Mouse (Mus musculus) olfactory bulb, adult 2 months (tissue): ENCODE data around the gene Cdc6. TPM values are rescaled to one million over a fixed set of nuclear protein-coding genes. Genes with fewer than 3 reads are reported as not detected.

ENCODE experiments used
- H3K27ac ChIP-seq: fragments of 200-500 bp; 2 replicates; pipeline ENCODE4 v1.5.1; 2012; ENCODE audit warnings: low read depth, low read length; ENCODE audit not compliant: insufficient read depth
- H3K4me1 ChIP-seq: fragments of 200-500 bp; 2 replicates; pipeline ENCODE4 v1.6.1; 2012; ENCODE audit warnings: low read length; ENCODE audit not compliant: control insufficient read depth, insufficient read depth
- H3K4me3 ChIP-seq: fragments of 200-500 bp; 2 replicates; pipeline ENCODE4 v1.5.1; 2012; ENCODE audit warnings: mild to moderate bottlenecking, low read depth, low read length, moderate library complexity; ENCODE audit not compliant: insufficient read depth
- CTCF ChIP-seq: fragments of 200-500 bp; IDR thresholded peaks from 2 replicates; pipeline ENCODE4 v1.5.1; 2012; ENCODE audit warnings: low read depth, mild to moderate bottlenecking, low read length, moderate library complexity; ENCODE audit not compliant: insufficient read depth
- POLR2A ChIP-seq: fragments of 200-500 bp; IDR thresholded peaks from 2 replicates; pipeline ENCODE4 v1.6.1; 2012; ENCODE audit warnings: mild to moderate bottlenecking, low read depth, low read length, moderate library complexity; ENCODE audit not compliant: insufficient read depth
- WGBS: fragments of 180-500 bp; shearing (Covaris S2); methylation state at CpG from one replicate; pipeline ENCODE4 v1.1.7; 2018; 5-methylcytosine and 5-hydroxymethylcytosine counted together
- polyA plus RNA-seq: library from polyadenylated mRNA; stranded (reverse); fragments of >200 nt; gene quantifications from 2 replicates; pipeline ENCODE4 v1.2.4, GENCODE M21; 2012; ENCODE audit warnings: low replicate concordance; ENCODE audit not compliant: missing spikeins, insufficient read depth, insufficient read length

The Cdc6 gene
- polyA plus RNA-seq, 1 experiment = not detected

DNA sequence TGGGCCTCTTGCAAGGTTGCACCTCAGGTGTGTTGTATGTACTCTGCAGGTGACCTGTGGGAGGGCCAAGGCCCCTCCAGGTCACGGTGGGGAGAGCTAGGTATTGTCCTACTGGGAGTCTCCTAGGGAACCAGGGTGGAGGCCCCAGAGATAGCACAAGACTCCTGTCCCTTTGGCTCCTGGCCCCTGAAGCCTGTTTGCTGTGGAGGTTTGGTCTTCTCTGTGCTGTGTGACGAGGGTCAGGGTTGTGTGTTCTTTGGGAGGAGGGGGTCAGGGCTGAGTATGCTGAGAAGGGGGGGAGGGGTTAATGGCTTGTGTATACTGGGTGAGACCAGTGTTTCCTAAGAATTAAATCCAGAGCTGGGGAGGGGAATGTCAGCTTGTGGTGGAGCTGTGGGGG, 45.8 kb downstream of the Cdc6 start:
- Histone ChIP-seq H3K4me1 (peaks cover 55% of the 10 kb centered on the region), H3K27ac (no peak overlapping the region), H3K4me3 (no peak overlapping the region)
- no peak for TF ChIP-seq POLR2A
- TF ChIP-seq CTCF = no peak
- WGBS = 30% methylated on average over 2 of the region's 2 CpGs

DNA sequence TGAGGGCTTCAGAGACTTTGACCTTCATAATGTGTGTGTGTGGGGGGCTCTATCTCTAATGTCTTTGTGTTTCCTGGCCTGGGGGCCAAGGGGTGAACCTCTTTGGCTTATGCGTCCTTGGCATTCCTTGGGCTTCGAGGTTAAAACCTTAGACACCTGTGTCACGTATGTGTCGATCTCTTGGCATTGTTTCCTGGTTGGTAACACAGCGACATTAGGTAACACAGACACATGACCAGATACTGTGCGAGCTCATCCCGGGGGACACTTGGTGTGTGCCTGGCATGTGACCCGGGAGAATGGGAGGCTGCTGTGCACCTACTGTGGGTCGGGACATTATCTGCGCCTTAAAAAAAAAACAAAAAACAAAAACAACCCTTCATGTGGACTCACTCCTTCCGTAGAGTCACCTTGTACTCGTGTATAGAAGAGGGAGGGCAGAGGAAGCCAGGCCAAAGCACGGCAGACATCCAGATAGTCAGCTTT, 46.3 kb downstream of the Cdc6 start:
- Histone ChIP-seq H3K27ac (no peak overlapping the region), H3K4me1 (peaks cover 55% of the 10 kb centered on the region), H3K4me3 (no peak overlapping the region)
- TF ChIP-seq POLR2A = no peak
- TF ChIP-seq CTCF = no peak
- 46% methylated on average over 13 of the region's 13 CpGs for WGBS

DNA sequence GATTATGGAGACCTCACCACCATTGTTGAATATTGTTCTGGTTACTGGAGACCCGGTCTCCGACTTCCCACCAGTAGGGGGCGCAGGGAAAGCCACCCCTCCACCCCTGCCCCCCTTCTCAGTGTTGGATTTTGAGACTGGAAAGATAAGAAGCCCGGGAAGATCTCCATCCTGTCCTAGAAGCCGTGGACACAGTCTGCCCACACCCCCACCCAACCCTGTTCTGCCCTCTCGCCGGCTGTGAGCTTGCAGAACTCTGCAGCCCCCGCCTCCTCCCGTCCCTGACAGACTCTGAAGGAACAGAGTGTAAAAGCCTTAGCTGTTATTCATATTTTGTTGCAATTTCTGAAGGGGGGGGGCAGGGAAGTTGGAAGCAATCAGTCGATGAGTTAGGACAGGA, 46.8 kb downstream of the Cdc6 start:
- Histone ChIP-seq H3K4me1 (peaks cover 53% of the 10 kb centered on the region), H3K27ac (no peak overlapping the region)
- 7% methylated on average over 10 of the region's 10 CpGs for WGBS

DNA sequence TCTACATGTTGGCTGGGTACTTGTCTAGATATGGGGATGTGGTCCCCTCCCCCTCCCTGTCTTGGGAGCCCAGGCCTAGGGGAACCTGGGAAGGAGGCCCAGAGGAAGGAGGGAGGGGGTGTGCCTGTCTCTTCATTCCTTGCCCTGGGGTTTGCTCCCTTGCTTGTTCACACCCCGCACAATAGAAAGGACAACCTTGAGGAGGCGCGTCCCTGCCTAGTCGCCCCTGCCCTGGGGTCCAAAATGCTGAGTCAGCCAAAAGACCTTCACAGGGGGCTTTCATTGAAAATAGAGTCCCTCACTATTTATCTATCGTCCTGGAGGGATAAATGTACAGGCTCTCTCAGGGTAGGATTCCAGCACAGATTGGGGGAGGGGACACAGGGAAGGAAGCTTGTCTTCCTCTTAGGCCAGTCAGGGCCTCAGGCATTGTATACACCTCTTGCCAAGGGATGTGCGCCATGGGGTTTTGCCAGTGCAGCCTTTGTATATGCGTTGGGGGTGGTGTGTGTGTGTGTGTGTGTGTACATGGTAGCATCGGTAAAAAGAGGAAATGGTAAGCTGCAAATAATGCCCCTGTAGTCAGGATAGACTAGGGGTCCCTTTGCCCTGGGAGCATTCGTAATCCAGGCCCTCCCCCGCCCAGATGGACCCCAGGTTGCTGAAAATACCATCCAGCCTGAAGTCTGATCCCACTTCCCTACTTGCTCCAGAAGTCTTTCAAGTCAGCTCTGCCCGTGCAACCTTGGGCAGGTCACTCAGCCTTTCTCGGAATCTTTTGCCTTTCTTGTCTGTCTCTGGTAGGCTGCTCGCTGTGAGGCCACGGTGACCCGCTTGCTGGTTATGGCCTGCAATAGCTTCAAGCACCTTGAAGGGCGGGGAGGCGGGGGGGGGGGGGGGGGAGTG, 47.5 kb downstream of the Cdc6 start:
- TF ChIP-seq CTCF (no peak), POLR2A (no peak)
- WGBS = 50% methylated on average over 17 of the region's 17 CpGs
- Histone ChIP-seq H3K4me3 (no peak overlapping the region), H3K27ac (no peak overlapping the region), H3K4me1 (peaks cover 53% of the 10 kb centered on the region)

More for the DNA sequence above, 46.8 kb downstream of the Cdc6 start:
- H3K4me3 ChIP-seq = no peak overlapping the region
- TF ChIP-seq POLR2A = no peak
- peak; percentile 77 for TF ChIP-seq CTCF

DNA sequence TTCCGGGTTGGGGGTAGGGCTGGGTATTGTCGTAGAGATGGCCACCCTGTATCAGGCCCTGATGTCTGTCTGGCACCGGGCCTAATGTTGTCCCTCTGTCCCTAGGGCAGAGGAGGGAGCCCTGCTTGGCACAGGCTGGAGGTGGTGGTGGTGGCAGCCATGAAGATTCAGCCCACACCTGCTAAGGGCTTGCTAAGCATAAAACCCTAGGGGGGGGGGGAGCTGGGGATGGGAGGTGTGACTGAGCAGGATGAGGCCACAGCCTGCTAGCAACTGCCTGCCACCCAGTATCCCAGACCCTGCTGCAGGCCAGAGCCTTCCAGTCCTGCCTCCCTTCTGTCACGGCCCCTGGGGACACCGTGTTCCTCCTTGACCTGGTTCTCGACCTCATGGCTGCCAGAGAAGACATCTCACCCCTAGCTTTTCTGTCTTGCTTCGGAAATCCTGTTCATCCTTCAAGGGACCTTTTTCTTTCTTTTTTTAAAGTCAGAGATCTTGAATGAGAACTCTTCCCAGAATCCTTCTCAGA, 48.2 kb downstream of the Cdc6 start:
- no peak overlapping the region for H3K4me3 ChIP-seq
- TF ChIP-seq POLR2A (no peak), CTCF (no peak)
- H3K4me1 ChIP-seq = peaks cover 53% of the 10 kb centered on the region
- H3K27ac ChIP-seq = no peak overlapping the region
- WGBS = 58% methylated on average over 7 of the region's 7 CpGs

DNA sequence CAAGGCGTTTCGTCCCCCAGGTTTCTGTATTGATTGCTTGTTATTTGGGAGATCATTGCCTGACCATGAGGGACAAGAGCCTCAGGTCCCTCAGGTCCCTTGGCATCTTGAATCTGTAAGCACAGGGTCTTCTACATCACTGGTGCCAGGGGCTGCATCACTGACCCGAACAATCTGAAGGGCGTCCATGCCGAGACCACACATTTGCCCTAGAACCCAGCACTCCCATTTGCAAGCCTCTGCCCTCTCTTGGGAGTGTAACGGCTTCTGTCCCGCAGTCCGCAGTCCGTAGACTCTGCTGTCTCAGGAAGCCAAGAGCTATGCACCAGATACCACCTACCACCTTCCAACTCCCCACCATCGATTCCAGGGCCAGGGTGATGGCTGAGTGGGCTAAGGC, 48.7 kb downstream of the Cdc6 start:
- WGBS = 93% methylated on average over 10 of the region's 10 CpGs
- Histone ChIP-seq H3K27ac (no peak overlapping the region), H3K4me1 (peaks cover 53% of the 10 kb centered on the region), H3K4me3 (no peak overlapping the region)
- TF ChIP-seq POLR2A (no peak), CTCF (no peak)

DNA sequence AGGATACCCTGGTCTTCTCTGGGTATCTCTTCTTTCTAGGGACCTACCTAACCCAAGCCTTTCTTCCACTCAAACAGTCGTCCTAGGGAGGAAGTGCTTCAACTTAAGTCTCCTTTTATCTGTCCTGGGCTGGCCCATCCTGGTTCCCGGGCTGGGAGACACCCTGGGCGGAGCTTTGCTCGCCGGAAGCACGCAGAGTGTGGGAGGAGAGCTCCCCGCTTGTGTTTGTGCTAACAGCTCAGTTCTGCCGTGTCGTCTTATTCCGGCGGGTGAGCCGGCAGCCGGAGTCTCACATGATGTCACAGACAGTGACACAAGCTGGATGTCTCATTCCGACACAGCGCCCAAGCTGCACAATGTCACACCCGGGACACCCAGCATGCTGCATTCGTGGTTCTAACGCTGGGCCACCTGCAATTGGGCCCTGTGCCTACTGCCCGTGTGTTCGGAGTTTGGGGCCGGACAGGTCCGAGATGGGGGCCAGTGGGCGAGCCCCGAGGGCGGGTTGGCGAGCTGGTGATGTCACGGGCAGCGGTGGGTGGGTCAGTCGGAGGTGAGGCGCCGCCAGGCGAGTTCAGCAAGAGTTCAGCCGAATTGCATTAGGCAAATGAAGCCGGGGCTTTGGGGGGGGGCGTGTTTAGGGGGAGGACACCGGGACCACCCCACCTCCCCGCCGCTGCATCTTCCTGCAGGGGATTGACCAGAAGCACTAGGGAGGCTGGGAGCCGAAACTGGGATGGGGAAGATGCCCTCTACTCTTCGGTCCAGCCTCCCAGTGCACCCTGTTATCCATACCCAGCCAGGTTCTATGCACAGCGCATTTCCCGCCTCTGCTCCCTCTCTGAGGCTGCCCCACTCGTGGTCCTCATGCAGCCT, 52.1 kb downstream of the Cdc6 start:
- H3K4me1 ChIP-seq = peaks cover 64% of the 10 kb centered on the region
- peak overlapping the region; percentile 42 for H3K4me3 ChIP-seq
- WGBS = under 1% methylated on average over 39 of the region's 43 CpGs
- no peak overlapping the region; the same call in 1 of the 2 replicates for H3K27ac ChIP-seq
- TF ChIP-seq POLR2A (0 out of 2 replicates have a peak, but pooled peaks have one; percentile 23), CTCF (no peak)

DNA sequence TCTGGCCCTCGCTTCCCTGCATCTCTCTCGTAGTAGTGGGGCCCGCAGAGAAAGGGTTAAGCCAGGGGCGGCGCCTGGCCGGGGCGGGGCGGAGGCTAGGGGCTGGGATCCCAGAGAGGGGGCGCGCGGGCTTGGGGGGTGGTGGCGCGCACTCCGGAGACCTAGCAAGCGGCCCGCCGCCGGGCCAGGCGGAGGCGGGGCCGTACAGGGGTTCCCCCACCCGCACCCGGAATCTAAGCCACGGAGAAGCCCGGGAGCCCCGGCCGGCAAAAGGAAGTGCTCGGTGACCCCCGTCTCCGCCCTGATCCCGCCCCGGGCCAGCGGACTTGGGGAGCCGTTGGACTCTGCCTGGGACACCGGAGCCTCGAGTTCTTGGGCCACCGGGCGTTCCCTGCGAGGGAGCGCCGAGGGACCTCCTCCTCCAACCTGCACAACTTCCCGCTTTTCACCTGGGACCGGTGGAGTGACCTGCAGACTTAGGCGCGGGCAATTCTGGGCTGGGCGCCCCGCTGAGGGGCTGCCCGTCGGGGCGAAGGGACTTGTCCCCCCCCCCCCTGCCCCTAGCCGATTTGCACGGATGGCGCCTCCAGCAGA, 52.8 kb downstream of the Cdc6 start:
- TF ChIP-seq POLR2A (no peak), CTCF (no peak)
- Histone ChIP-seq H3K4me3 (peak overlapping the region; percentile 42), H3K4me1 (peaks cover 64% of the 10 kb centered on the region), H3K27ac (no peak overlapping the region)
- 3% methylated on average over 53 of the region's 53 CpGs for WGBS
